Mouse (Mus musculus) spleen, adult 2 months (tissue): ENCODE results near the gene Camsap2. TPM values are rescaled to one million over a fixed set of nuclear protein-coding genes. Genes with fewer than 3 reads are reported as not detected.

ENCODE experiments used
- DNase-seq, 2 experiments: peaks; one replicate each; pipeline versions ENCODE4 v3.0.0 to v3.0.0-alpha.2; 2012 to 2021; ENCODE audit warnings: low spot score in 2 of 2, low read depth in 1 of 2
- H3K27ac ChIP-seq: fragments of 200-500 bp; 2 replicates; pipeline ENCODE4 v1.5.1; 2012; ENCODE audit warnings: low read length, inconsistent platforms; ENCODE audit not compliant: insufficient read depth
- H3K27me3 ChIP-seq: fragments of 200-500 bp; 2 replicates; pipeline ENCODE4 v1.6.1; 2012; ENCODE audit warnings: mild to moderate bottlenecking, moderate library complexity, low read length, inconsistent platforms; ENCODE audit not compliant: control insufficient read depth, insufficient read depth
- H3K36me3 ChIP-seq: fragments of 200-500 bp; 2 replicates; pipeline ENCODE4 v1.6.1; 2012; ENCODE audit warnings: mild to moderate bottlenecking, low read length, inconsistent platforms; ENCODE audit not compliant: control insufficient read depth, insufficient read depth
- H3K4me1 ChIP-seq: fragments of 200-500 bp; 2 replicates; pipeline ENCODE4 v1.6.1; 2011; ENCODE audit warnings: inconsistent platforms; ENCODE audit not compliant: control insufficient read depth, insufficient read depth, insufficient read length
- H3K4me3 ChIP-seq: fragments of 200-500 bp; 2 replicates; pipeline ENCODE4 v1.5.1; 2011; ENCODE audit warnings: mild to moderate bottlenecking, inconsistent platforms; ENCODE audit not compliant: insufficient read depth, insufficient read length; ENCODE audit errors: extremely low read depth
- CTCF ChIP-seq: fragments of 200-500 bp; IDR thresholded peaks from 2 replicates; pipeline ENCODE4 v1.5.1; 2011; ENCODE audit warnings: mild to moderate bottlenecking, inconsistent platforms; ENCODE audit not compliant: insufficient read depth, insufficient read length, insufficient replicate concordance; ENCODE audit errors: extremely low read depth
- POLR2A ChIP-seq: fragments of 200-500 bp; IDR thresholded peaks from 2 replicates; pipeline ENCODE4 v1.6.1; 2011; ENCODE audit warnings: low read depth, low read length, inconsistent platforms
- WGBS: fragments of 180-500 bp; shearing (Covaris S2); methylation state at CpG from one replicate; pipeline ENCODE4 v1.1.7; 2018; 5-methylcytosine and 5-hydroxymethylcytosine counted together
- polyA plus RNA-seq: library from polyadenylated mRNA; depleted of rRNA; stranded (reverse); fragments of >200 nt; gene quantifications from 2 replicates; pipeline ENCODE4 v1.2.3, GENCODE M21; 2012; rRNA removed

Camsap2 gene
- polyA plus RNA-seq = 4.3 and 5.3 TPM in 2 replicates

DNA sequence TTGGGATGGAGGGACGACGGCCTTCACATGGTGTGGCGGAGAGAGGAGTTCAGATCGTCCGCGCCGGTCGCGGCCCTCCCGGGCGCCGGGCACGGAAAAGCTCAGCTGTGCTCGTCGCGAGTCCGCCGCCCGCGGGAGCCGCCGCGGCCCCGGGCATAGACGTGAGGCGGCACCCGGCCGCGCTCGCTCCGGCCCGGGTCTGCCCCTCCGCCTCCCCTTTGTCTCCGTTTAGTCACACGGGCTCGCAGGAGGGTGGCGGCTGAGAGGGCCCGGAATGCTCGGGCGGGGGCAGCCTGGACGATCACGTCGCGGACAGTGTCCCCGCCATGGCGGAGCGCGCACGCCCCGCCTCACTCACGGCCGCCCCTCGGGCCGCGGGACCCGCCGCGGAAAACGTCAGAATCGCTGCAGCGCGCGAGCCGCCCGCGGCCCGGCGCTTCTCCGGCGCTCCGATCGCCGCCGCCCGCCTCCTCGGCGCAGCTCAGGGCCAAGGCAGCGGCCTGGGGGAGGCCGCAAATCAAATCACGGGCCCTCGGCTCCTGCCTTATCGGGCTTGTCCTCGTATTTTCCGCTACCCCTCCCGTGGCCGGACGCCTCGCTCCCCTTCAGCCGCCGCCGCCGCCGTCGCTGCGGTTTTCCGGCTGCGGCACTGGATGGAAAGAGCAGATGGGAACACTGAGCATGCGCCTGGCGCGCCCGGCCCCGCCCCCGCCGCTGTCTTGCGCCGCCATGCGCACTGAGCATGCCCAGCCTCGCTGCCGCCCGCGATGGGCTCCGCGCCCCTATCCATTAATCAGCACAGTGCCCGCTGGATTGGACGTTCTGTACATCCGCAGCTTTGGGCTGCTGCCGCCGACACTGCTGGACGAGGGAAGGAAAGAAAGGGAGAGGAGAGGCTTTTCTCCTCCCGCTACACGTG lies at the start of gene Camsap2:
TSS of gene Camsap2 (minus strand) at position 651 of the 919 bp plus-strand sequence.
- H3K36me3 ChIP-seq = no peaks in the 10 kb centered on the region
- TF ChIP-seq CTCF (no peak), POLR2A (no peak; the same call in 1 of the 2 replicates)
- peak within 1 kb of the TSS; percentile 97 for H3K4me3 ChIP-seq
- peak; percentile 70 to 91 for DNase-seq
- no peaks in the 10 kb centered on the region for H3K27me3 ChIP-seq
- WGBS = under 1% methylated on average over 121 of the region's 121 CpGs
- H3K27ac ChIP-seq = peak within 1 kb of the TSS; percentile 94
- peaks cover 3% of the 10 kb centered on the region for H3K4me1 ChIP-seq

DNA sequence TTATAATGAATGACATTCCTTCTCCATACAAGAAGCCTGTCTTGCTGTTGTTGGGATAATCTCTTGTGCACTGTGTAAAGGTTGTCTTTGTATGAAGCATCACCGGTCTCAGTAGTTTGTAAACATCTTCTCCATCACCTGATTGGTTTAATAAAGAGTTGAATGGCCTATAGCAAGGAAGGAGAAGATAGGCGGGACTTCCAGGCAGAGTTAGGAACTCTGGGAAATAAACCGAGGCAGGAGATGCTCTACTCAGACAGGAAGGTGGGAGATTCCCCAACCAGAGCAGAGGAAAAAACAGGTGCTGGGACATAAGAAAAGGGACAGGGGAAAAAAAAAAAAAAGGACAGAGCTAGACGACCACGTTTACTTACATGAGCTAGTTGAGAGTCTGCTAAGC lies 49.2 kb upstream of the Camsap2 start:
- TF ChIP-seq POLR2A = no peak
- TF ChIP-seq CTCF = no peak
- Histone ChIP-seq H3K36me3 (no peaks in the 10 kb centered on the region), H3K27ac (no peak overlapping the region), H3K4me1 (no peaks in the 10 kb centered on the region), H3K27me3 (no peaks in the 10 kb centered on the region), H3K4me3 (no peak overlapping the region)
- WGBS = 59% methylated on average over 5 of the region's 5 CpGs
- no peak for DNase-seq

DNA sequence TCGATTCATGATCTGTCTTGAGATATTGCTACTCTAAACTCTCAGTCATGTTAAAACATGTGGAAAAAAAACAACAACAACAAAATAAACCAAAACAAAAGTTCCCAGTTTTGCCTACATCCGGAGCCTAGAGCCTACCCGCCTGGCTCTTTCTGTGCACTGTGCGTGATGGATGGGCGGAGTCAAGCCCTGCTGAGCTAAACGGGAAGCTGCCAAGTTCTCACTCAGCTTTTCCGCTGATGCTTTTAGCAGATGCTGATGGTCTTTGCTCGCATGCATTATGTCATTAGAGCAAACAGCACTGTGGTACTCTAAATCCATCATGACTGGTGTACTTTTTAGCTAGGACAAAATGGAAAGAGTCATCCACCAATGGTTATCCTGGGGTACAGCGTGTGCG lies 48.6 kb upstream of the Camsap2 start:
- no peak overlapping the region for H3K4me3 ChIP-seq
- H3K36me3 ChIP-seq = no peaks in the 10 kb centered on the region
- no peaks in the 10 kb centered on the region for H3K27me3 ChIP-seq
- no peak for DNase-seq
- WGBS = 34% methylated on average over 10 of the region's 10 CpGs
- TF ChIP-seq CTCF (no peak), POLR2A (no peak)
- no peaks in the 10 kb centered on the region for H3K4me1 ChIP-seq
- no peak overlapping the region for H3K27ac ChIP-seq

DNA sequence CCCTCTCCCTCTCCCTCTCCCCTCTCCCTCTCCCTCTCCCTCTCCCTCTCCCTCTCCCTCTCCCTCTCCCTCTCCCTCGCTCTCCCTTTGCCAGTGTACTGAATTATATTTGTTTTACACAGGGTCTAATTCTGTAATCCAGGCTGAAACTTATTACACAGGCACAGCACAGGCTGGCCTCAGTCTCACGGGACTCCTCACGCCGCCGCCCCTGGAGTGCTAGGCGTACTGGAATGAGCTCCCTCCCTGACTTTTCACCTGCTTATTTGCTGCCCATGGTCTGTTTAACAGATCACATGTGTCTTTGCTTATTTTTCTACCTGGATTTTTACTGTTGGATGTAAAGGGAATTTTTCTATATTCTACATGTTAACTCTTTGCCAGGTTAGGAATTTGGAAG lies 41.0 kb upstream of the Camsap2 start:
- Histone ChIP-seq H3K27me3 (no peaks in the 10 kb centered on the region), H3K27ac (no peak overlapping the region), H3K36me3 (no peaks in the 10 kb centered on the region), H3K4me3 (no peak overlapping the region), H3K4me1 (no peaks in the 10 kb centered on the region)
- TF ChIP-seq CTCF = no peak
- no peak for TF ChIP-seq POLR2A
- DNase-seq = no peak
- 88% methylated on average over 5 of the region's 6 CpGs for WGBS

DNA sequence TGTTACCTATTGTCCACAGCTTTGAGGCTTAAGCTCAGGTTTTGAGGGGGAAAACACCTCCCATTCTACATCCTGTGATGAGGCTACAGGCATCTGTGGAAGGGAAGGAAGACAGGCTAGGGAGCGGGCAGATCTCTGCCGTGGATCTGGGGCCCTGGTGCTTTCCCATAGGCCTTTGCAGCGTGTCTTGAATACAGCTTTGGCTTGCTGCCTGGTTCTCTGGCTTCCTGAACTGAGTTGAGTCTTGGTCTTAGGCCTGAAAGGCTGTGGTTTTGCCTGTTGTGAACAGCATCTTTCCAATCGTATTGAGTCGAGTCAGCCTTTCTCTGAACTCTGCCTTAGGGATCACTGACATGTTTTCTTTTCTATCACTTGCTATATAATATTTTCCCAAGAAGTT lies 35.7 kb upstream of the Camsap2 start:
- no peak for DNase-seq
- WGBS = 30% methylated on average over 5 of the region's 5 CpGs
- Histone ChIP-seq H3K4me3 (no peak overlapping the region), H3K27ac (no peak overlapping the region), H3K36me3 (no peaks in the 10 kb centered on the region), H3K27me3 (no peaks in the 10 kb centered on the region), H3K4me1 (no peaks in the 10 kb centered on the region)
- TF ChIP-seq CTCF (no peak), POLR2A (no peak)

DNA sequence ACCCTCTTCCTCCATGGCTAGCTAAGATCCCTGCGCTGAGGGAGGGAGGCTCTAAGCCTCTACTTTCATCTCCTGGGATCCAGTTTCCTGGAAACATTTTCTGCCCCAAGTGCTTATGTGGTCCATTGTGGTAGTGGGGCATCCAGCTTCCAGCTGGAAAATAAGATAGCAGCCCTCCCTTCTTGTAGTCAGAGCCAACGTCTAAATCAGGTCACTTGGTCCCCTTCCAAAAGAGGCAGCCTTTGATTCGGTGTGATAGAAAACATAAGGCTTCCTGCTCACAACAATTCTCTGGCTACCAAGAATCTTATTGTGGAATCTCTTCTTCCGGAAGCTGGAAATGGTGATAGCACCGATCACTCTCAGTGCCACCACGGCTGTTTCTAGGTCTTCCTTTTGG lies 35.3 kb upstream of the Camsap2 start:
- TF ChIP-seq CTCF (no peak), POLR2A (no peak)
- Histone ChIP-seq H3K4me3 (no peak overlapping the region), H3K4me1 (no peaks in the 10 kb centered on the region), H3K27me3 (no peaks in the 10 kb centered on the region), H3K27ac (no peak overlapping the region), H3K36me3 (no peaks in the 10 kb centered on the region)
- DNase-seq = no peak
- WGBS = 77% methylated on average over 6 of the region's 6 CpGs

DNA sequence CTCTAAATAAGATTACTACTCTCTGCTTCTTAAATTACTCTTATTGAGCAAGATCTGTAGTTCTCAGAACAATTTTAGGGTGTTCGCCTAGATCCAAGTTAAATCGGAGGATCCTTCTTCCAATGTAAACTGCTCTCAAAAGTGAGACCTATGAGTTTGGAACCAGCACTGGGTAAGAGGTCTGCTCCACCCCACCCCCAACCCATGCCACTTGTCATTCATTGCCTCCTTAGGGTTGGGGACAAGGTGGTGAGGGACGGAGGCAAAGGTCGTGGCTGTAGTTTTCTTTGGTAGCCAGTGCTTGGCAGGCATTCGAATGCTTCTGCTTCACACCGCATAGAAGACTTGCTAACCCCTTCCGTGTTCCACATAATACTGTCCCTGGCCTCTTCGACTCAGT lies 34.7 kb upstream of the Camsap2 start:
- no peaks in the 10 kb centered on the region for H3K4me1 ChIP-seq
- 95% methylated on average over 8 of the region's 8 CpGs for WGBS
- TF ChIP-seq CTCF (no peak), POLR2A (no peak)
- no peaks in the 10 kb centered on the region for H3K36me3 ChIP-seq
- H3K4me3 ChIP-seq = no peak overlapping the region
- no peaks in the 10 kb centered on the region for H3K27me3 ChIP-seq
- DNase-seq = no peak
- H3K27ac ChIP-seq = no peak overlapping the region
